Mouse (Mus musculus): ENCODE results near the gene Myo1e.

DNA sequence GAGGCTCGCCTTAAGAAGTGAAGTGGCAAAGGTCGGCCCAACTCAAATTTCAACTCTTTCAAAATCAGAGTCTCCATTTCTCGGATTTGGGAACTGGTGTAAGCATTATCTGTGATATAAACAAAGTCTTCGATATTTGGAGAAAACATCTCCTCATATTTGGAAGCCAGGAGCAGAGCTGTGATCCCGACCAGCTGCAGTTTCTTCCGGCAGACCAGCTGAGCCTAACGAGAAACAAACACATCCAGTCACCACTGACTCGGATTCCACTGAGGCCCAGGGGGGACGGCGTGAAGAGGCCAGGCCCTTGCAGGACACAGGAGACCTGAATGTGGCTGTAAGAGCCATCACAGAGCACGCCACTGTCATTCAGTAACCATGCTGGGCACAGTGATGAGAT lies 203.5 kb downstream of the Myo1e start:
- TF ChIP-seq CTCF (IDR thresholded peaks at IDR 0.05; ENCODE audit: low read depth, low read length) = no peak
- no peak for TF ChIP-seq GATA1 (IDR thresholded peaks at IDR 0.05; ENCODE audit: borderline replicate concordance, low read length)
- no peak for TF ChIP-seq TAL1 (conservative IDR thresholded peaks at IDR 0.05; ENCODE audit: low read depth, low read length)
- TF ChIP-seq GATA2 (IDR thresholded peaks at IDR 0.05; ENCODE audit: borderline replicate concordance, low read depth, low read length) = no peak
- no peak for TF ChIP-seq POLR2AphosphoS5 (IDR thresholded peaks at IDR 0.05; ENCODE audit: insufficient replicate concordance, low read depth, low read length)

Measured in G1E (cell line).